Mouse (Mus musculus) left cerebral cortex, adult 18-20 months (tissue): ENCODE results near the gene Riok1. TPM values are rescaled to one million over a fixed set of nuclear protein-coding genes. Genes with fewer than 3 reads are reported as not detected.

ENCODE experiments used
- microRNA-seq, 2 experiments: library from miRNA; unstranded; fragments of <30 nt; microRNA quantifications; one replicate each; pipeline ENCODE4 v1.2.0; 2021
- total RNA-seq, 2 experiments: library from RNA; stranded (reverse); gene quantifications; 2 replicates each; pipeline ENCODE4 v1.2.3; 2021

Riok1 gene
- total RNA-seq, 2 experiments from 2014 or later: 21.7 to 24.2 TPM

Small RNA genes lying within 50 kb of the gene (microRNA-seq; reads per million reads assigned to microRNA genes)
- gene Gm27387: 0 reads per million in 2 experiments

Other genes starting within 250 kb of the Riok1 start
- gene Ssr1, start 42.8 kb upstream of the Riok1 start, total RNA-seq: 10 to 100 TPM; 83.1 to 98.6 TPM
- 1 to 10 TPM; 6.2 to 6.9 TPM for gene Cage1, start 74 bp downstream of the Riok1 start, total RNA-seq
- under 1 TPM; 0.21 to 0.23 TPM for gene Dsp, start 114.3 kb downstream of the Riok1 start, total RNA-seq
- 10 to 100 TPM; 20.3 to 23.4 TPM for gene Snrnp48, start 167.9 kb downstream of the Riok1 start, total RNA-seq